Mouse (Mus musculus): ENCODE data around the gene P4ha2. TPM values are rescaled to one million over a fixed set of nuclear protein-coding genes. Genes with fewer than 3 reads are reported as not detected.
A peak's percentile ranks its signal among the peaks of the same experiment; 100 is the strongest.

The P4ha2 gene
- polyA plus RNA-seq, 1 experiment from 2014 or later = 26.0 TPM

GRCm38 (mm10) chr11:54156504-54156903, 56.6 kb downstream of the P4ha2 start:
- Histone ChIP-seq H3K4me1 (ENCODE audit: insufficient read depth) (no peaks in the 10 kb centered on the region), H3K36me3 (ENCODE audit: insufficient read depth) (no peaks in the 10 kb centered on the region), H3K4me3 (ENCODE audit: low read depth, low read length) (no peak overlapping the region), H3K27ac (ENCODE audit: low read depth) (peak overlapping the region; percentile 36; the same call in 1 of the 2 replicates), H3K27me3 (ENCODE audit: insufficient read depth, low read length) (no peaks in the 10 kb centered on the region), H3K4me2 (no peak overlapping the region), H3K9ac (no peak overlapping the region), H3K9me3 (ENCODE audit: low read depth, low read length) (no peaks in the 10 kb centered on the region)
- ATAC-seq (ENCODE audit: insufficient read depth) = no peak
- no peak for TF ChIP-seq CTCF (IDR thresholded peaks at IDR 0.05; ENCODE audit: low read depth)
- DNase-seq = no peak

- peak; percentile 19 for DNase-seq
- Histone ChIP-seq H3K4me2 (no peak overlapping the region), H3K4me3 (ENCODE audit: low read depth, low read length) (no peak overlapping the region), H3K27me3 (ENCODE audit: insufficient read depth, low read length) (no peaks in the 10 kb centered on the region), H3K36me3 (ENCODE audit: insufficient read depth) (no peaks in the 10 kb centered on the region), H3K27ac (ENCODE audit: low read depth) (no peak overlapping the region), H3K9me3 (ENCODE audit: low read depth, low read length) (no peaks in the 10 kb centered on the region), H3K9ac (no peak overlapping the region), H3K4me1 (ENCODE audit: insufficient read depth) (no peaks in the 10 kb centered on the region)
- no peak for TF ChIP-seq CTCF (IDR thresholded peaks at IDR 0.05; ENCODE audit: low read depth)
- ATAC-seq (ENCODE audit: insufficient read depth) = no peak
- WGBS = 71% methylated on average over 8 of the region's 8 CpGs
These were observed 57.7 kb downstream of the P4ha2 start for GRCm38 (mm10) chr11:54157586-54157985.

DNA sequence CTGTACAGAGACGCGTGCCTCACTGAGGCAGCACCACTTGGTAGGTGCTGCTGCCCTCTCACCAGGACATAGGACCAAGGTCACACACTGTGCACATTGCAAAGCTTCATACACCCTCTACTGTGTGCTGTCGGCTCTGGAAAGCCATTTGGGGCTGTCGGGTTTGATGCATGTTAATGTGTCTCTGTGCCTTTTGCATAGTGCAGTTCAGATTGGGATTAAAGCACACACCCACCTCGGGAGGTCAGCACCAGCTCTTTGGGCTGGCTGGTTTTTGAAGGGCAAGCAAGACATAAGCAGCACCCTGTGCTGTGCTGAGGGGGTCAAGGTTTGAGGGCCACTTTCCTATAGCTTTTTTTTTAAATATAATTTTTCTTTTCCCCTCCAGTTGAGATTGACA, 60.5 kb downstream of the P4ha2 start:
- ATAC-seq (ENCODE audit: insufficient read depth) = no peak
- Histone ChIP-seq H3K4me3 (ENCODE audit: low read depth, low read length) (no peak overlapping the region), H3K9ac (no peak overlapping the region), H3K4me2 (no peak overlapping the region), H3K4me1 (ENCODE audit: insufficient read depth) (no peaks in the 10 kb centered on the region), H3K36me3 (ENCODE audit: insufficient read depth) (no peaks in the 10 kb centered on the region), H3K27me3 (ENCODE audit: insufficient read depth, low read length) (no peaks in the 10 kb centered on the region), H3K27ac (ENCODE audit: low read depth) (no peak overlapping the region), H3K9me3 (ENCODE audit: low read depth, low read length) (no peaks in the 10 kb centered on the region)
- WGBS = 75% methylated on average over 5 of the region's 5 CpGs
- no peak for TF ChIP-seq CTCF (IDR thresholded peaks at IDR 0.05; ENCODE audit: low read depth)
- no peak for DNase-seq

DNA sequence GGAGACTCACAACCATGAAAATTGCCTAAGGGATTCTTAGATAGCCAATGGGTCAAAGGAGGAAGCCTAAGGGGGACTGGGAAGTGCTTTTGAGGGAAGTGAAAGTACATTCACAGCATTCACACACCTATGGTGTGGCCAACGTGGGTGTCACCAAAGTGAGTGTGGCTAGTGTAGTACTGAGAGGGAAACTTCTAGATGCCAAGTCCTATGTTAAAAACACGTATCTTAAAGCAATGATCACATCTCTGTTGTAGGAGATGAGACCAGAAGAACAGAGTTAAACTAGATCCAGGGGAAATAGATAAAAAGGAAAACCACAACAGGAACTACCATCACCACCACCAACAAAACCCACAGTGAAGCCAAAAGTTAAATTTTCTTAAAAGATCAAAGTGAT, 61.0 kb downstream of the P4ha2 start:
- no peak for DNase-seq
- 56% methylated on average over 2 of the region's 2 CpGs for WGBS
- TF ChIP-seq CTCF (IDR thresholded peaks at IDR 0.05; ENCODE audit: low read depth) = no peak
- Histone ChIP-seq H3K4me2 (no peak overlapping the region), H3K4me3 (ENCODE audit: low read depth, low read length) (no peak overlapping the region), H3K36me3 (ENCODE audit: insufficient read depth) (no peaks in the 10 kb centered on the region), H3K9me3 (ENCODE audit: low read depth, low read length) (no peaks in the 10 kb centered on the region), H3K4me1 (ENCODE audit: insufficient read depth) (no peaks in the 10 kb centered on the region), H3K27ac (ENCODE audit: low read depth) (no peak overlapping the region), H3K27me3 (ENCODE audit: insufficient read depth, low read length) (no peaks in the 10 kb centered on the region), H3K9ac (no peak overlapping the region)
- no peak for ATAC-seq (ENCODE audit: insufficient read depth)

GRCm38 (mm10) chr11:54161514-54161913, 61.6 kb downstream of the P4ha2 start:
- no peak for DNase-seq
- Histone ChIP-seq H3K9ac (no peak overlapping the region), H3K27ac (ENCODE audit: low read depth) (no peak overlapping the region), H3K4me3 (ENCODE audit: low read depth, low read length) (no peak overlapping the region), H3K4me1 (ENCODE audit: insufficient read depth) (no peaks in the 10 kb centered on the region), H3K4me2 (no peak overlapping the region), H3K36me3 (ENCODE audit: insufficient read depth) (no peaks in the 10 kb centered on the region), H3K27me3 (ENCODE audit: insufficient read depth, low read length) (no peaks in the 10 kb centered on the region), H3K9me3 (ENCODE audit: low read depth, low read length) (no peaks in the 10 kb centered on the region)
- TF ChIP-seq CTCF (IDR thresholded peaks at IDR 0.05; ENCODE audit: low read depth) = no peak
- no peak for ATAC-seq (ENCODE audit: insufficient read depth)
- WGBS = 55% methylated on average over 2 of the region's 2 CpGs

DNA sequence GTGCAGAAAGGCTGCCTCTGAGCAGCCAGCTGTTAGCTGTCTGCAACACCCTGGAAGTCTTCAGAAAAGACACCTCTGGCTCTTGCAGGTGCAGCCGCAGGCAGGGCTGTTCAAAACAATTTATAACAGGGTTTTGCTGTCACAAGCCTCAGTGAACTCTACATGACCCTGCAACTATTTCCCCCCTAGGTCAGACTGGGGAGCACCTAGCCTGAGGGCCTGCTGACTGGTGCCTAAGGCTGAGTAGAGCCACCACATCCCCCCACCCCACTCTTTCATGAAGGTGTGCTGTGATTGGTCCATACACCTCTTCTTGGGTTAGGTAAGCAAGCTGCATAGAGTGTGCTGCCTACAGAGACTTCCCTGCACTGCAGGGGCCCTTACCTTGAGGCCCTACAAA, 63.1 kb downstream of the P4ha2 start:
- no peak for TF ChIP-seq CTCF (IDR thresholded peaks at IDR 0.05; ENCODE audit: low read depth)
- no peak overlapping the region for H3K27ac ChIP-seq (ENCODE audit: low read depth)
- no peak overlapping the region for H3K4me3 ChIP-seq (ENCODE audit: low read depth, low read length)
- no peaks in the 10 kb centered on the region for H3K36me3 ChIP-seq (ENCODE audit: insufficient read depth)
- H3K4me2 ChIP-seq = no peak overlapping the region
- 8% methylated on average over 1 of the region's 1 CpGs for WGBS
- H3K9me3 ChIP-seq (ENCODE audit: low read depth, low read length) = no peaks in the 10 kb centered on the region
- no peak overlapping the region for H3K9ac ChIP-seq
- DNase-seq = no peak
- no peak for ATAC-seq (ENCODE audit: insufficient read depth)
- H3K4me1 ChIP-seq (ENCODE audit: insufficient read depth) = no peaks in the 10 kb centered on the region
- no peaks in the 10 kb centered on the region for H3K27me3 ChIP-seq (ENCODE audit: insufficient read depth, low read length)

GRCm38 (mm10) chr11:54169432-54170295, 69.8 kb downstream of the P4ha2 start:
- Histone ChIP-seq H3K27me3 (ENCODE audit: insufficient read depth, low read length) (no peaks in the 10 kb centered on the region), H3K9me3 (ENCODE audit: low read depth, low read length) (no peaks in the 10 kb centered on the region), H3K4me2 (no peak overlapping the region), H3K9ac (no peak overlapping the region), H3K27ac (ENCODE audit: low read depth) (no peak overlapping the region), H3K4me3 (ENCODE audit: low read depth, low read length) (no peak overlapping the region), H3K4me1 (ENCODE audit: insufficient read depth) (no peaks in the 10 kb centered on the region), H3K36me3 (ENCODE audit: insufficient read depth) (no peaks in the 10 kb centered on the region)
- DNase-seq = no peak
- 57% methylated on average over 3 of the region's 3 CpGs for WGBS
- ATAC-seq (ENCODE audit: insufficient read depth) = no peak
- TF ChIP-seq CTCF (IDR thresholded peaks at IDR 0.05; ENCODE audit: low read depth) = no peak

Data from lung, embryonic 14.5 days (tissue).